Mouse (Mus musculus): ENCODE results near the gene Smu1. TPM values are rescaled to one million over a fixed set of nuclear protein-coding genes. Genes with fewer than 3 reads are reported as not detected.

Gene Smu1
- polyA plus RNA-seq, 1 experiment from 2014 or later = 196 TPM

DNA sequence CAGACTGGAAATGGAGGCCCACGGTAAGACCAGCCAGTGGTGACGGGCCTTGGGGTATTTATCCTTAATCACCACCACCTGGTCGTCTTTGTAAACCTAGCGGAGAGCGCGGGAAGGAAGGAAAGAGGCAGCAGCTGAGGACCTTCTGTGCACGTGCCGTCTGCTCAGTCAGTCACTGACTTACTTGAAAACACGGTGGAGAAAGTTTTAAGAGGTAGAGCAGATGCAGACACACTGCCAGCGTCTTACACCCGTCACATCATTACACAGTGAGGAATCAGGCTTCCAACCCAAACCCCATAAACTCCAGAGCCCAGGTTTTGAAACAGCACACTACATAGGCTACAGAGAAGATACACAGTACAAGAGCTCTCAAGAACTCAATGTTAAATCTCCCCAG is 66.6 kb downstream of the Smu1 start:
- H3K9me3 ChIP-seq = no peaks in the 10 kb centered on the region
- no peak for DNase-seq (ENCODE audit: extremely low spot score, low spot score)
- H3K27ac ChIP-seq = no peak overlapping the region
- H3K36me3 ChIP-seq (replicated peaks) = peaks cover 82% of the 10 kb centered on the region
- H3K4me1 ChIP-seq = no peaks in the 10 kb centered on the region
- WGBS = 82% methylated on average over 11 of the region's 11 CpGs
- H3K4me3 ChIP-seq = no peak overlapping the region
- no peaks in the 10 kb centered on the region for H3K27me3 ChIP-seq (ENCODE audit: poor library complexity, severe bottlenecking)

MicroRNA genes within 50 kb of the gene (microRNA counts, 519-probe panel; counts per million panel counts)
- 341 counts per million, percentile 65 among the panel's probes with 10 or more counts for microRNA mmu-miR-207

Small RNA genes lying within 50 kb of the gene (microRNA-seq; reads per million reads assigned to microRNA genes)
- gene Mir207 = not detected

Other genes with a start within 250 kb of the Smu1 start
- gene Aptx, start 54.7 kb downstream of the Smu1 start, polyA plus RNA-seq (2016; fragmentation: Nextera tagmentation; extraction: Ambion mirVana) = 34.6 and 36.3 TPM in 2 replicates
- 570 and 635 TPM in 2 replicates for gene Dnaja1, start 35.8 kb downstream of the Smu1 start, polyA plus RNA-seq (2016; fragmentation: Nextera tagmentation; extraction: Ambion mirVana)
- gene B4galt1, start 96.1 kb upstream of the Smu1 start, polyA plus RNA-seq (2016; fragmentation: Nextera tagmentation; extraction: Ambion mirVana) = 20.1 TPM in 2 replicates
- gene Spink4, start 162.1 kb upstream of the Smu1 start, polyA plus RNA-seq (2016; fragmentation: Nextera tagmentation; extraction: Ambion mirVana) = not detected in 2 replicates
- gene Bag1, start 190.4 kb upstream of the Smu1 start, polyA plus RNA-seq (2016; fragmentation: Nextera tagmentation; extraction: Ambion mirVana) = 185 and 188 TPM in 2 replicates
- gene Chmp5, start 190.5 kb upstream of the Smu1 start, polyA plus RNA-seq (2016; fragmentation: Nextera tagmentation; extraction: Ambion mirVana) = 88.3 and 89.5 TPM in 2 replicates
- 102 and 104 TPM in 2 replicates for gene Nfx1, start 213.0 kb upstream of the Smu1 start, polyA plus RNA-seq (2016; fragmentation: Nextera tagmentation; extraction: Ambion mirVana)

All from forebrain, embryonic 10.5 days (tissue).